Mouse (Mus musculus) ES-E14 (cell line): ENCODE data around the gene Npdc1. TPM values are rescaled to one million over a fixed set of nuclear protein-coding genes. Genes with fewer than 3 reads are reported as not detected.

Experiments
- DNase-seq: peaks from one replicate; pipeline ENCODE4 v3.0.0-alpha.2; 2013; ENCODE audit warnings: low read depth, low spot score
- H3K27ac ChIP-seq: 2 replicates; pipeline ENCODE4 v1.5.1; 2012; ENCODE audit warnings: low read depth, mild to moderate bottlenecking, low read length, moderate library complexity, mixed read lengths; ENCODE audit not compliant: poor library complexity, insufficient read depth, severe bottlenecking
- H3K36me3 ChIP-seq: 2 replicates; pipeline ENCODE4 v1.6.1; 2012; ENCODE audit warnings: mild to moderate bottlenecking, low read length, moderate library complexity, mixed read lengths; ENCODE audit not compliant: control insufficient read depth, poor library complexity, insufficient read depth, severe bottlenecking
- H3K4me1 ChIP-seq, 2 experiments: fragments of 150-350 bp in 1 of 2; sonication (generic) in 1 of 2; 2 replicates each; pipeline ENCODE4 v1.6.1; 2012; ENCODE audit warnings: low read length in 2 of 2, mild to moderate bottlenecking in 1 of 2, mixed read lengths in 1 of 2; ENCODE audit not compliant: control insufficient read depth in 2 of 2, insufficient read depth in 2 of 2, poor library complexity in 1 of 2
- H3K4me3 ChIP-seq, 2 experiments: fragments of 150-350 bp in 1 of 2; sonication (generic) in 1 of 2; 2 replicates each; pipeline ENCODE4 v1.5.1; 2012; ENCODE audit warnings: low read length in 2 of 2, low read depth in 1 of 2, mild to moderate bottlenecking in 1 of 2, mixed read lengths in 1 of 2; ENCODE audit not compliant: insufficient read depth in 1 of 2, poor library complexity in 1 of 2, severe bottlenecking in 1 of 2
- H3K9ac ChIP-seq: 2 replicates; pipeline ENCODE4 v1.6.1; 2012; ENCODE audit warnings: low read depth, mild to moderate bottlenecking, low read length, mixed read lengths; ENCODE audit not compliant: poor library complexity, insufficient read depth, severe bottlenecking
- H3K9me3 ChIP-seq: fragments of 150-350 bp; sonication (generic); 2 replicates; pipeline ENCODE4 v1.6.1; 2012; ENCODE audit warnings: low read depth, mild to moderate bottlenecking, low read length; ENCODE audit not compliant: control insufficient read depth, insufficient read depth
- CHD2 ChIP-seq: IDR thresholded peaks from 2 replicates; pipeline ENCODE4 v1.6.1; 2014; ENCODE audit warnings: mild to moderate bottlenecking, low read depth, low read length, inconsistent platforms
- HCFC1 ChIP-seq: IDR thresholded peaks from 2 replicates; pipeline ENCODE4 v1.6.1; 2012; ENCODE audit warnings: low read length, inconsistent platforms, borderline replicate concordance; ENCODE audit not compliant: insufficient read depth
- MAFK ChIP-seq: IDR thresholded peaks from 2 replicates; pipeline ENCODE4 v1.6.1; 2014; ENCODE audit warnings: mild to moderate bottlenecking, low read depth, low read length, inconsistent platforms; ENCODE audit not compliant: insufficient read depth
- ZC3H11A ChIP-seq: IDR thresholded peaks from 2 replicates; pipeline ENCODE4 v1.6.1; 2012; ENCODE audit warnings: low read depth, mild to moderate bottlenecking, inconsistent platforms, low read length, borderline replicate concordance
- ZNF384 ChIP-seq: IDR thresholded peaks from 2 replicates; pipeline ENCODE4 v1.6.1; 2012; ENCODE audit warnings: low read depth, low read length, inconsistent platforms
- in situ Hi-C, 2 experiments: fragments of 600-800 bp; cut with MboI; formaldehyde crosslinking; loops; one replicate each; pipeline ENCODE4 v1.15.1; 2025; ENCODE audit warnings: low sequenced_read_pairs in 2 of 2, inconsistent platforms in 1 of 2; ENCODE audit not compliant: unreplicated experiment in 2 of 2
- total RNA-seq: library from RNA; depleted of rRNA; stranded (reverse); fragments of 300-350 nt; gene quantifications from 2 replicates; pipeline ENCODE4 v1.2.3, GENCODE M21; 2012; rRNA removed

Gene Npdc1
- total RNA-seq, 1 experiment: 28.3 TPM

- Histone ChIP-seq H3K4me3 (no peak overlapping the region), H3K9ac (no peak overlapping the region), H3K27ac (no peak overlapping the region), H3K4me1 (peaks cover 0 to 9% of the 10 kb centered on the region in 2 experiments; a peak in 1 of 4 replicates), H3K36me3 (no peaks in the 10 kb centered on the region), H3K9me3 (no peaks in the 10 kb centered on the region)
- in situ Hi-C loops: no loop called here
- no peak for DNase-seq
- TF ChIP-seq ZNF384 (no peak), HCFC1 (no peak), ZC3H11A (no peak), CHD2 (no peak), MAFK (no peak)
Measured at GRCm38 (mm10) chr2:25458911-25459310, 59.8 kb downstream of the Npdc1 start.

Other genes with a start within 250 kb of the Npdc1 start
- 1.9 and 2.1 TPM in 2 replicates for gene Nrarp, start 218.6 kb upstream of the Npdc1 start, total RNA-seq
- 11.1 and 17.0 TPM in 2 replicates for gene Tor4a, start 202.5 kb upstream of the Npdc1 start, total RNA-seq
- gene Nelfb, start 187.9 kb upstream of the Npdc1 start, total RNA-seq: 50.9 and 60.9 TPM in 2 replicates
- 0.45 and 1.1 TPM in 2 replicates for gene Stpg3, start 184.7 kb upstream of the Npdc1 start, total RNA-seq
- 0.49 and 0.74 TPM in 2 replicates for gene Fam166a, start 180.6 kb upstream of the Npdc1 start, total RNA-seq
- gene Tubb4b, start 174.6 kb upstream of the Npdc1 start, total RNA-seq: 745 and 819 TPM in 2 replicates
- 0.67 and 1.8 TPM in 2 replicates for gene Slc34a3, start 165.0 kb upstream of the Npdc1 start, total RNA-seq
- gene Rnf224, start 162.6 kb upstream of the Npdc1 start, total RNA-seq: 0.18 and 0.21 TPM in 2 replicates
- 4.8 and 6.1 TPM in 2 replicates for gene Rnf208, start 157.1 kb upstream of the Npdc1 start, total RNA-seq
- 0.58 and 0.63 TPM in 2 replicates for gene Cysrt1, start 156.9 kb upstream of the Npdc1 start, total RNA-seq
- gene AL732309.1, start 152.5 kb upstream of the Npdc1 start, total RNA-seq: 14.5 and 32.9 TPM in 2 replicates
- 20.2 and 27.8 TPM in 2 replicates for gene Tmem203, start 143.9 kb upstream of the Npdc1 start, total RNA-seq
- 21.6 and 31.4 TPM in 2 replicates for gene Tprn, start 136.7 kb upstream of the Npdc1 start, total RNA-seq
- gene Ssna1, start 126.9 kb upstream of the Npdc1 start, total RNA-seq: 52.4 and 70.6 TPM in 2 replicates
- 25.2 and 30.8 TPM in 2 replicates for gene Anapc2, start 126.9 kb upstream of the Npdc1 start, total RNA-seq
- not detected in 2 replicates for gene Tmem210, start 111.2 kb upstream of the Npdc1 start, total RNA-seq
- gene Lrrc26, start 109.4 kb upstream of the Npdc1 start, total RNA-seq: 0.21 TPM in 1 of 2 replicates, not detected in the other
- 2.5 and 8.3 TPM in 2 replicates for gene Grin1, start 80.2 kb upstream of the Npdc1 start, total RNA-seq
- 73.0 and 100 TPM in 2 replicates for gene Man1b1, start 67.0 kb upstream of the Npdc1 start, total RNA-seq
- gene Dpp7, start 43.0 kb upstream of the Npdc1 start, total RNA-seq: 60.2 and 141 TPM in 2 replicates
- 18.7 and 22.0 TPM in 2 replicates for gene Uap1l1, start 33.7 kb upstream of the Npdc1 start, total RNA-seq
- 34.4 and 53.8 TPM in 2 replicates for gene Sapcd2, start 27.0 kb upstream of the Npdc1 start, total RNA-seq
- gene Entpd2, start 3.5 kb upstream of the Npdc1 start, total RNA-seq: 0.76 and 2.4 TPM in 2 replicates
- gene Fut7, start 23.9 kb downstream of the Npdc1 start, total RNA-seq: 0.37 TPM in 1 of 2 replicates, not detected in the other
- 12.6 and 21.9 TPM in 2 replicates for gene Abca2, start 29.4 kb downstream of the Npdc1 start, total RNA-seq
- gene Clic3, start 57.5 kb downstream of the Npdc1 start, total RNA-seq: 0.32 and 1.5 TPM in 2 replicates
- gene Paxx, start 61.7 kb downstream of the Npdc1 start, total RNA-seq: 4.8 and 7.2 TPM in 2 replicates
- 0.98 and 1.3 TPM in 2 replicates for gene Ptgds, start 70.7 kb downstream of the Npdc1 start, total RNA-seq
- gene Lcn12, start 94.6 kb downstream of the Npdc1 start, total RNA-seq: not detected in 2 replicates
- gene Fbxw5, start 101.4 kb downstream of the Npdc1 start, total RNA-seq: 24.5 and 33.3 TPM in 2 replicates
- gene C8g, start 102.4 kb downstream of the Npdc1 start, total RNA-seq: 2.1 and 4.7 TPM in 2 replicates
- gene Traf2, start 147.6 kb downstream of the Npdc1 start, total RNA-seq: 7.9 and 9.1 TPM in 2 replicates
- gene Edf1, start 158.5 kb downstream of the Npdc1 start, total RNA-seq: 142 and 179 TPM in 2 replicates
- 4.1 and 9.7 TPM in 2 replicates for gene Mamdc4, start 175.5 kb downstream of the Npdc1 start, total RNA-seq
- 29.9 and 39.4 TPM in 2 replicates for gene Phpt1, start 175.9 kb downstream of the Npdc1 start, total RNA-seq
- gene Ajm1, start 182.4 kb downstream of the Npdc1 start, total RNA-seq: 0.36 and 1.2 TPM in 2 replicates
- gene Rabl6, start 209.2 kb downstream of the Npdc1 start, total RNA-seq: 45.8 and 62.1 TPM in 2 replicates
- 0.04 TPM in 1 of 2 replicates, not detected in the other for gene Ccdc183, start 218.3 kb downstream of the Npdc1 start, total RNA-seq
- gene Tmem141, start 222.7 kb downstream of the Npdc1 start, total RNA-seq: 6.7 and 10.9 TPM in 2 replicates
- not detected in 2 replicates for gene Fcna, start 228.7 kb downstream of the Npdc1 start, total RNA-seq